Mouse (Mus musculus): Measurements from ENCODE around the gene Meox1.

DNA sequence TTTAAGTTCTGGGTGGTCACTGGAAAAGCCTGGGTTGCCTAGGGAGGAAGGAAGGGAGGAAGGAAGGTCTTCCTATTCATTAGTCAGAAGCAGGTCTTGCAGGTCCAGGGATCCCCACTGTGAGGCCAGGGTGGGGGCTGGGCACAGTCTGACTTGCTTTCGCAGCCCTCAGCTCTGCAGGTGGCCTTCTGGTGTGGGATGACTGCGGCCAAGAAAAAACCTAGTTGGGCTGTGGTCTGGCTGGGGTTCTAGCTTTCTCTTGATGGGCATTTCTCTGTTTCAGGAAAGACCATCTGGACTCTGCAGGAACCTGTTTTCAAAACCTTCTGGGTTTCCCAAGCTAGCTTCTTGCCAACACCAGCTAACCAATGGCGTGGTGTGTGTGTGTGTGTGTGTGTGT lies 48.9 kb upstream of the Meox1 start:
- TF ChIP-seq POLR2A (IDR thresholded peaks at IDR 0.05; ENCODE audit: control insufficient read depth in 1 of 2, insufficient read depth in 1 of 2, low read depth in 1 of 2, low read length in 2 of 2, poor library complexity in 1 of 2) = no peak
- TF ChIP-seq CTCF (IDR thresholded peaks at IDR 0.05 in 2 of 3, conservative IDR thresholded peaks at IDR 0.05 in 1 of 3; ENCODE audit: control insufficient read depth in 1 of 3, insufficient read depth in 1 of 3, low read depth in 2 of 3, low read length in 3 of 3, poor library complexity in 1 of 3, severe bottlenecking in 1 of 3) = no peak
- TF ChIP-seq JUND (IDR thresholded peaks at IDR 0.05; ENCODE audit: low read depth, low read length) = no peak
- no peak for TF ChIP-seq RAD21 (IDR thresholded peaks at IDR 0.05; ENCODE audit: low read depth, low read length)
- no peak for TF ChIP-seq MAX (IDR thresholded peaks at IDR 0.05; ENCODE audit: low read length)
- TF ChIP-seq SIN3A (IDR thresholded peaks at IDR 0.05; ENCODE audit: low read length) = no peak
- TF ChIP-seq MAFK (IDR thresholded peaks at IDR 0.05; ENCODE audit: borderline replicate concordance, low read depth, low read length) = no peak
- no peak for TF ChIP-seq EP300 (IDR thresholded peaks at IDR 0.05; ENCODE audit: low read depth in 1 of 2, low read length in 2 of 2)
- TF ChIP-seq ZNF384 (IDR thresholded peaks at IDR 0.05; ENCODE audit: low read depth, low read length) = no peak
- TF ChIP-seq TAL1 (IDR thresholded peaks at IDR 0.05; ENCODE audit: low read length) = no peak
- TF ChIP-seq GATA1 (IDR thresholded peaks at IDR 0.05; ENCODE audit: low read depth, low read length) = no peak
- no peak for TF ChIP-seq MEF2A (IDR thresholded peaks at IDR 0.05; ENCODE audit: extremely low read depth, insufficient replicate concordance, low read depth, low read length, poor library complexity, severe bottlenecking)
- no peak for TF ChIP-seq RCOR1 (IDR thresholded peaks at IDR 0.05; ENCODE audit: low read depth, low read length)
- no peak for TF ChIP-seq MYC (IDR thresholded peaks at IDR 0.05; ENCODE audit: low read depth, low read length)
